In the genomic region with DNA sequence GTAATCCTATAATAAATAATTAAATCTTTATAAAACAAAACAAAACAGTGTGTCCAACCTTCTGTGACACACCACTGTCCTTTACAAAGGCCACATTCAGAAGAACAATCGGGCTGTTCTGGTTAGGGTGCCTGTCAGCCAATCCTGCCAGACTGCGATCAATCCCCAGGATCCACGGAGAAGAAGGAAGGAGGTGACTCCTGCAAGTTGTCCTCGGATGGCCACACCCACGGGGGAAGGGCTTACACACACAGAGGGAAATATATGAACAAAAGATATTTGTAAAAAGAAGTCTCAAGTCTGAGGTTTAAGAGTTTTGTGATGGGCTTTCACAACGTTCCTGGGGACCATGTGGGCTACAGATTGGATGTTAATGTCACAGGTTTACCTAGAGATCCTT, we compare ENCODE assay signal across 8 mouse cellular contexts. TPM values are rescaled to one million over a fixed set of nuclear protein-coding genes. Genes with fewer than 3 reads are reported as not detected.
A peak's percentile ranks its signal among the peaks of the same experiment; 100 is the strongest.
DNase-seq lines count a peak whose midpoint lies in the region; ATAC-seq and TF ChIP-seq lines count a peak whose summit lies in the region.

Gene Zfp239 (plus strand): TSS at position 253 of the 400 bp plus-strand sequence.

- H3K36me3 ChIP-seq in thymus, adult 2 months (ENCODE audit: control insufficient read depth, insufficient read depth, low read length) = no peaks in the 10 kb centered on the region
- no peaks in the 10 kb centered on the region for H3K36me3 ChIP-seq in midbrain, postnatal 0 days (ENCODE audit: insufficient read depth, low read length)

- no peak for ATAC-seq in midbrain, postnatal 0 days (ENCODE audit: low FRiP score)

- peak within 1 kb of the TSS; percentile 85 for H3K4me3 ChIP-seq in thymus, adult 2 months (ENCODE audit: control insufficient read depth, insufficient read depth, low read length)
- peak within 1 kb of the TSS; percentile 57 for H3K4me3 ChIP-seq in midbrain, postnatal 0 days (ENCODE audit: low read depth, low read length)

- WGBS in thymus, adult 2 months = 76% methylated on average over 6 of the region's 6 CpGs
- 62% methylated on average over 6 of the region's 6 CpGs for WGBS in midbrain, postnatal 0 days

- H3K4me1 ChIP-seq in thymus, adult 2 months (replicated peaks; ENCODE audit: control insufficient read depth, insufficient read depth, low read length) = peaks cover 5% of the 10 kb centered on the region; the same call in 1 of the 2 replicates
- no peaks in the 10 kb centered on the region for H3K4me1 ChIP-seq in midbrain, postnatal 0 days (ENCODE audit: insufficient read depth, low read length)

- no peaks in the 10 kb centered on the region for H3K9me3 ChIP-seq in midbrain, postnatal 0 days (ENCODE audit: low read length)

- H3K27ac ChIP-seq in thymus, adult 2 months (ENCODE audit: control insufficient read depth, insufficient read depth, low read length) = no peak within 1 kb of the TSS
- peak within 1 kb of the TSS; percentile 7; the same call in 1 of the 2 replicates for H3K27ac ChIP-seq in midbrain, postnatal 0 days (ENCODE audit: low read depth, low read length)

- H3K9ac ChIP-seq in midbrain, postnatal 0 days (replicated peaks; ENCODE audit: low read length, poor library complexity, severe bottlenecking) = peak within 1 kb of the TSS; percentile 64

- H3K4me2 ChIP-seq in midbrain, postnatal 0 days (ENCODE audit: low read depth, low read length, poor library complexity, severe bottlenecking) = peak within 1 kb of the TSS; percentile 76

- no peak for TF ChIP-seq CTCF in thymus, adult 2 months (IDR thresholded peaks at IDR 0.05; ENCODE audit: borderline replicate concordance, control insufficient read depth, extremely low read depth, insufficient read depth, low read length, poor library complexity)
- TF ChIP-seq CTCF in midbrain, postnatal 0 days (IDR thresholded peaks at IDR 0.05) = no peak

- peak; percentile 29 to 43 for DNase-seq in adrenal gland, postnatal 36 days
- no peak for DNase-seq in adrenal gland, postnatal 10 days
- no peak for DNase-seq in thymus, adult 2 months
- DNase-seq in thymus, adult 18-20 months = no peak
- no peak for DNase-seq in layer of hippocampus, postnatal 25 days (ENCODE audit: extremely low spot score in 1 of 2, low spot score in 1 of 2)
- DNase-seq in midbrain, postnatal 0 days (ENCODE audit: low spot score) = no peak
- DNase-seq in frontal cortex, postnatal 10 days (ENCODE audit: low spot score in 2 of 2) = no peak
- DNase-seq in gastrocnemius, adult 8-10 months (ENCODE audit: low spot score in 2 of 2) = no peak

- H3K27me3 ChIP-seq in thymus, adult 2 months (ENCODE audit: control insufficient read depth, insufficient read depth, low read length) = no peaks in the 10 kb centered on the region
- no peaks in the 10 kb centered on the region for H3K27me3 ChIP-seq in midbrain, postnatal 0 days (ENCODE audit: insufficient read depth, low read length)

- TF ChIP-seq POLR2A in thymus, adult 2 months (IDR thresholded peaks at IDR 0.05; ENCODE audit: control insufficient read depth, extremely low read depth, insufficient read depth, low read length, poor library complexity) = no peak

RNA-seq across cellular contexts. Expression of gene Zfp239, which starts in this region (rescaled TPM):
- total RNA-seq in adrenal gland, postnatal 36 days (2021) = 1 to 10 TPM; 2.3 to 3.3 TPM
- 1 to 10 TPM; 1.9 to 2.7 TPM for total RNA-seq in adrenal gland, postnatal 10 days (2021)
- polyA plus RNA-seq in thymus, adult 2 months (2012; rRNA removed) = 2.0 and 2.9 TPM in 2 replicates
- 10 to 100 TPM; 37.1 to 38.7 TPM for total RNA-seq in layer of hippocampus, postnatal 25 days (2021)
- 14.5 and 18.6 TPM in 2 replicates for total RNA-seq in midbrain, postnatal 0 days (2014; rRNA removed)
- 16.1 and 16.6 TPM in 2 replicates for polyA plus RNA-seq in midbrain, postnatal 0 days (2015; fragmentation: Nextera tagmentation; extraction: Ambion mirVana)
- total RNA-seq in gastrocnemius, adult 8-10 months (2022) = 1 to 10 TPM; 1.1 to 2.7 (median 1.9) TPM

Comparison
In these comparisons a context has a peak if more than half of its experiments do, and no peak if none do; other contexts are left out.
1. DNase-seq: peak in adrenal gland, postnatal 36 days (2 of 2); none in adrenal gland, postnatal 10 days (single experiment), thymus, adult 2 months (single experiment), thymus, adult 18-20 months (0 of 2), layer of hippocampus, postnatal 25 days (0 of 2), midbrain, postnatal 0 days (single experiment), frontal cortex, postnatal 10 days (0 of 2) and gastrocnemius, adult 8-10 months (0 of 2).